Mouse (Mus musculus) MEL (cell line): Measurements from ENCODE around the gene Pkd1l1.

ENCODE experiments used
- CTCF ChIP-seq, 3 experiments: IDR thresholded peaks in 2 of 3; conservative IDR thresholded peaks in 1 of 3; 2 replicates each; pipeline ENCODE4 v1.5.1; 2011 to 2012; ENCODE audit warnings: low read length in 3 of 3, low read depth in 2 of 3, mild to moderate bottlenecking in 2 of 3, improper control_type of control experiment in 1 of 3, inconsistent platforms in 1 of 3, mixed read lengths in 1 of 3, moderate library complexity in 1 of 3; ENCODE audit not compliant: control insufficient read depth in 1 of 3, insufficient read depth in 1 of 3, poor library complexity in 1 of 3, severe bottlenecking in 1 of 3
- E2F4 ChIP-seq: IDR thresholded peaks from 2 replicates; pipeline ENCODE4 v1.6.1; 2011; ENCODE audit warnings: low read depth, low read length, improper control_type of control experiment, borderline replicate concordance
- EP300 ChIP-seq, 2 experiments: IDR thresholded peaks; 2 replicates each; pipeline ENCODE4 v1.6.1; 2011; ENCODE audit warnings: improper control_type of control experiment in 2 of 2, low read length in 2 of 2, low read depth in 1 of 2, mild to moderate bottlenecking in 1 of 2
- NELFE ChIP-seq: IDR thresholded peaks from 2 replicates; pipeline ENCODE4 v1.6.1; 2011; ENCODE audit warnings: low read depth, low read length, improper control_type of control experiment
- POLR2A ChIP-seq, 2 experiments: IDR thresholded peaks; 2 replicates each; pipeline ENCODE4 v1.6.1; 2011 to 2012; ENCODE audit warnings: low read length in 2 of 2, mild to moderate bottlenecking in 2 of 2, control low read depth in 1 of 2, improper control_type of control experiment in 1 of 2, low read depth in 1 of 2, moderate library complexity in 1 of 2; ENCODE audit not compliant: control insufficient read depth in 1 of 2, insufficient read depth in 1 of 2, poor library complexity in 1 of 2
- RAD21 ChIP-seq: IDR thresholded peaks from 2 replicates; pipeline ENCODE4 v1.6.1; 2011; ENCODE audit warnings: mild to moderate bottlenecking, low read depth, low read length, improper control_type of control experiment
- TBP ChIP-seq: IDR thresholded peaks from 2 replicates; pipeline ENCODE4 v1.8.0; 2011; ENCODE audit warnings: low read depth, low read length, improper control_type of control experiment
- USF1 ChIP-seq: IDR thresholded peaks from 2 replicates; pipeline ENCODE4 v1.6.1; 2014; ENCODE audit warnings: low read depth, mild to moderate bottlenecking, inconsistent platforms, low read length, improper control_type of control experiment, moderate library complexity

- TF ChIP-seq USF1 (no peak), TBP (no peak), CTCF (IDR thresholded peaks at IDR 0.05 in 2 of 3, conservative IDR thresholded peaks at IDR 0.05 in 1 of 3; ENCODE audit: control insufficient read depth in 1 of 3, insufficient read depth in 1 of 3, low read depth in 2 of 3, low read length in 3 of 3, poor library complexity in 1 of 3, severe bottlenecking in 1 of 3) (no peak), E2F4 (no peak), EP300 (IDR thresholded peaks at IDR 0.05; ENCODE audit: low read depth in 1 of 2, low read length in 2 of 2) (no peak), NELFE (no peak), RAD21 (no peak), POLR2A (IDR thresholded peaks at IDR 0.05; ENCODE audit: control insufficient read depth in 1 of 2, insufficient read depth in 1 of 2, low read depth in 1 of 2, low read length in 2 of 2, poor library complexity in 1 of 2) (no peak)
Observed at GRCm38 (mm10) chr11:8949765-8950430, 23.2 kb downstream of the Pkd1l1 start.
